Mouse (Mus musculus) erythroblast, adult 5-6 weeks (primary cell): ENCODE measurements around the gene Dnajc11. TPM values are rescaled to one million over a fixed set of nuclear protein-coding genes. Genes with fewer than 3 reads are reported as not detected.

Source experiments
- ATAC-seq: replicated peaks from 2 replicates; pipeline ENCODE4 v1.8.0; 2016; ENCODE audit warnings: moderate number of reproducible peaks, mild to moderate bottlenecking, moderate TSS enrichment, inconsistent platforms; ENCODE audit not compliant: poor library complexity, low FRiP score, severe bottlenecking
- total RNA-seq, 2 experiments: library from RNA; stranded (forward) in 1 of 2; stranded (reverse) in 1 of 2; fragments of 150-400 nt in 1 of 2; fragments of 200-764, 138-1000 nt in 1 of 2; gene quantifications; 2 replicates each; pipeline versions ENCODE4 v1.2.3 to v1.2.4; 2015 to 2017; ENCODE audit warnings: low replicate concordance in 2 of 2

Dnajc11 gene
- total RNA-seq, 2 experiments from 2014 or later = 17.1 to 39.4 TPM

GRCm38 (mm10) chr4:151977748-151978147 lies 44.3 kb downstream of the Dnajc11 start:
- ATAC-seq = peak; percentile 56

- ATAC-seq = 0 out of 2 replicates have a peak, but pooled peaks have one; percentile 19
These were observed 47.2 kb downstream of the Dnajc11 start for GRCm38 (mm10) chr4:151980699-151981098.

- peak; percentile 83 for ATAC-seq
These were observed 47.9 kb downstream of the Dnajc11 start for GRCm38 (mm10) chr4:151981363-151981762.

- no peak for ATAC-seq
These were observed 49.6 kb downstream of the Dnajc11 start for GRCm38 (mm10) chr4:151983043-151983442.

GRCm38 (mm10) chr4:151983560-151983959 lies 50.1 kb downstream of the Dnajc11 start:
- no peak for ATAC-seq

- no peak for ATAC-seq
These were observed 52.4 kb downstream of the Dnajc11 start for GRCm38 (mm10) chr4:151985886-151986285.

GRCm38 (mm10) chr4:151986650-151987049 lies 53.2 kb downstream of the Dnajc11 start:
- ATAC-seq = no peak

- no peak for ATAC-seq
These were observed 54.5 kb downstream of the Dnajc11 start for GRCm38 (mm10) chr4:151988014-151988341.

GRCm38 (mm10) chr4:151988342-151989109 lies 55.0 kb downstream of the Dnajc11 start, which contains the start of gene Thap3:
Gene Thap3 (minus strand): TSS chr4:151988997.
- ATAC-seq = peak; percentile 32; the same call in 1 of the 2 replicates

GRCm38 (mm10) chr4:151989110-151989488 lies 55.6 kb downstream of the Dnajc11 start:
- ATAC-seq = 0 out of 2 replicates have a peak, but pooled peaks have one; percentile 2

GRCm38 (mm10) chr4:151992091-151992490 lies 58.6 kb downstream of the Dnajc11 start:
- ATAC-seq = no peak

- ATAC-seq = no peak
These were observed 59.5 kb downstream of the Dnajc11 start for GRCm38 (mm10) chr4:151993035-151993434.

- no peak for ATAC-seq
These were observed 61.0 kb downstream of the Dnajc11 start for GRCm38 (mm10) chr4:151994228-151995171.

- ATAC-seq = no peak
These were observed 62.1 kb downstream of the Dnajc11 start for GRCm38 (mm10) chr4:151995371-151996172.

- ATAC-seq = peak; percentile 94
These were observed 62.9 kb downstream of the Dnajc11 start, which contains the start of gene Phf13 for GRCm38 (mm10) chr4:151996173-151996950. Gene Phf13 (minus strand): TSS chr4:151996258.

GRCm38 (mm10) chr4:151996951-151997222 lies 63.4 kb downstream of the Dnajc11 start:
- ATAC-seq = no peak

GRCm38 (mm10) chr4:151997701-151998100 lies 64.2 kb downstream of the Dnajc11 start:
- ATAC-seq = no peak

- no peak for ATAC-seq
These were observed 66.0 kb downstream of the Dnajc11 start for GRCm38 (mm10) chr4:151999481-151999880.

- ATAC-seq = no peak
These were observed 67.4 kb downstream of the Dnajc11 start for GRCm38 (mm10) chr4:152000906-152001305.
